Mouse (Mus musculus) liver, embryonic 14.5 days (tissue): ENCODE measurements around the gene Bmp5. TPM values are rescaled to one million over a fixed set of nuclear protein-coding genes. Genes with fewer than 3 reads are reported as not detected.

Source experiments
- ATAC-seq: fragments of 200-750 bp; cut with Nextera tagmentation; 2 replicates; pipeline ENCODE4 v1.8.0; 2017; ENCODE audit warnings: moderate number of reproducible peaks, mild to moderate bottlenecking, moderate library complexity; ENCODE audit not compliant: insufficient read depth
- DNase-seq, 3 experiments: peaks; one replicate each; pipeline ENCODE4 v3.0.0-alpha.2; 2012 to 2013; ENCODE audit warnings: low read depth in 3 of 3, low spot score in 3 of 3
- H3K27ac ChIP-seq: fragments of 300-500 bp; sonication (generic); 2 replicates; pipeline ENCODE4 v1.5.1; 2014; ENCODE audit warnings: moderate library complexity, mild to moderate bottlenecking, control low read depth, inconsistent platforms
- H3K27me3 ChIP-seq: fragments of 300-500 bp; sonication (generic); 2 replicates; pipeline ENCODE4 v1.6.1; 2014; ENCODE audit warnings: mild to moderate bottlenecking, low read length, moderate library complexity; ENCODE audit not compliant: control insufficient read depth, insufficient read depth
- H3K36me3 ChIP-seq: fragments of 300-500 bp; sonication (generic); replicated peaks from 2 replicates; pipeline ENCODE4 v1.6.1; 2014; ENCODE audit warnings: low read depth; ENCODE audit not compliant: control insufficient read depth, insufficient read depth
- H3K4me1 ChIP-seq, 2 experiments: fragments of 200-500 bp in 1 of 2; fragments of 300-500 bp in 1 of 2; sonication (generic) in 1 of 2; replicated peaks; 2 replicates each; pipeline ENCODE4 v1.6.1; 2012 to 2014; ENCODE audit warnings: antibody characterized with exemption in 1 of 2, inconsistent platforms in 1 of 2, low read length in 1 of 2; ENCODE audit not compliant: control insufficient read depth in 2 of 2, insufficient read depth in 2 of 2
- H3K4me2 ChIP-seq: fragments of 300-500 bp; sonication (generic); 2 replicates; pipeline ENCODE4 v1.6.1; 2014; ENCODE audit warnings: low read depth, mild to moderate bottlenecking, control low read depth, moderate library complexity
- H3K4me3 ChIP-seq, 2 experiments: fragments of 200-500 bp in 1 of 2; fragments of 300-500 bp in 1 of 2; sonication (generic) in 1 of 2; 2 replicates each; pipeline ENCODE4 v1.5.1; 2012 to 2014; ENCODE audit warnings: low read depth in 2 of 2, low read length in 2 of 2, mild to moderate bottlenecking in 2 of 2, control low read depth in 1 of 2, inconsistent platforms in 1 of 2, moderate library complexity in 1 of 2; ENCODE audit not compliant: insufficient read depth in 1 of 2
- H3K9ac ChIP-seq: fragments of 300-500 bp; sonication (generic); replicated peaks from 2 replicates; pipeline ENCODE4 v1.6.1; 2014; ENCODE audit warnings: mild to moderate bottlenecking, control low read depth, moderate library complexity
- H3K9me3 ChIP-seq: fragments of 300-500 bp; sonication (generic); 2 replicates; pipeline ENCODE4 v1.6.1; 2016; ENCODE audit warnings: low read length, mixed read lengths; ENCODE audit not compliant: control insufficient read depth
- CTCF ChIP-seq: IDR thresholded peaks from 2 replicates; pipeline ENCODE4 v1.5.1; 2016; ENCODE audit warnings: antibody characterized with exemption, low read depth, control low read depth
- EP300 ChIP-seq: IDR thresholded peaks from 2 replicates; pipeline ENCODE4 v1.6.1; 2016; ENCODE audit warnings: antibody characterized with exemption, low read depth
- WGBS: fragments of 180-500 bp; shearing (Covaris S2); extraction: QIAGEN DNeasy Blood & Tissue Kit; methylation state at CpG from one replicate; pipeline ENCODE4 v1.1.7; 2014; ENCODE audit not compliant: insufficient replicate concordance; 5-methylcytosine and 5-hydroxymethylcytosine counted together
- polyA plus RNA-seq, 2 experiments: library from polyadenylated mRNA; depleted of rRNA in 1 of 2; stranded (reverse) in 1 of 2; unstranded in 1 of 2; fragments of >200 nt; fragmentation: Nextera tagmentation in 1 of 2; extraction: Ambion mirVana in 1 of 2; gene quantifications; 2 replicates each; pipeline versions ENCODE4 v1.2.1 to v1.2.3; 2012 to 2014

Bmp5 gene
- polyA plus RNA-seq, 2 experiments = 1.2 to 1.7 TPM

GRCm38 (mm10) chr9:75766521-75766920 lies 8.6 kb upstream of the Bmp5 start:
- H3K9me3 ChIP-seq = no peaks in the 10 kb centered on the region
- no peak for TF ChIP-seq CTCF
- TF ChIP-seq EP300 = no peak
- no peak overlapping the region for H3K4me2 ChIP-seq
- 67% methylated on average over 5 of the region's 5 CpGs for WGBS
- H3K9ac ChIP-seq = no peak overlapping the region
- no peaks in the 10 kb centered on the region for H3K36me3 ChIP-seq
- no peaks in the 10 kb centered on the region for H3K27me3 ChIP-seq
- no peak overlapping the region for H3K4me3 ChIP-seq
- H3K27ac ChIP-seq = no peak overlapping the region
- DNase-seq (no peak), ATAC-seq (no peak)
- 0 out of 4 replicates have a peak, but pooled peaks cover 0 to 3% of the 10 kb centered on the region in 2 experiments for H3K4me1 ChIP-seq

DNA sequence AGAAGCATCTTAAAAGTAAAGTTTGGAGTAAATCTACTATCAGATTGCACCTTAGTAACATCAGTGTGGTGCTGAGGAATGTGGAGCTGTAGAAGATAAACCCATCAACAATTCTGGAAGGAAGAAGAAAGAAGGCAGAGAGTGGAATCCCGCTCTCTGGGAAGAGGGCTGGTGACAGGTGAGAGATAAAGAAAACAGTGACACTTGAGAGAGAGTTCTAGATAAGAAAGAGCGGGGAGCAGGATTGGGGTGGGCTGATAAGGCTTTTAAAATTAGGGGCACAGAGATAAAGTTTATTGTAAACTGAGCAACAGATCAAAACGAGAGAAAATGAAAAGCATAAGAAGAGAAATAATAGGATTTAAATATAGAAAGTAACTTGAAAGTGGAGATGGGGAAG lies 6.1 kb upstream of the Bmp5 start:
- TF ChIP-seq CTCF (no peak), EP300 (no peak)
- no peak overlapping the region for H3K27ac ChIP-seq
- 7% methylated on average over 3 of the region's 3 CpGs for WGBS
- no peak overlapping the region for H3K4me2 ChIP-seq
- no peaks in the 10 kb centered on the region for H3K9me3 ChIP-seq
- DNase-seq (no peak), ATAC-seq (peak; percentile 53; the same call in 1 of the 2 replicates)
- H3K4me1 ChIP-seq = 0 out of 4 replicates have a peak, but pooled peaks cover 0 to 3% of the 10 kb centered on the region in 2 experiments
- no peak overlapping the region for H3K9ac ChIP-seq
- no peaks in the 10 kb centered on the region for H3K36me3 ChIP-seq
- no peaks in the 10 kb centered on the region for H3K27me3 ChIP-seq
- H3K4me3 ChIP-seq = no peak overlapping the region

DNA sequence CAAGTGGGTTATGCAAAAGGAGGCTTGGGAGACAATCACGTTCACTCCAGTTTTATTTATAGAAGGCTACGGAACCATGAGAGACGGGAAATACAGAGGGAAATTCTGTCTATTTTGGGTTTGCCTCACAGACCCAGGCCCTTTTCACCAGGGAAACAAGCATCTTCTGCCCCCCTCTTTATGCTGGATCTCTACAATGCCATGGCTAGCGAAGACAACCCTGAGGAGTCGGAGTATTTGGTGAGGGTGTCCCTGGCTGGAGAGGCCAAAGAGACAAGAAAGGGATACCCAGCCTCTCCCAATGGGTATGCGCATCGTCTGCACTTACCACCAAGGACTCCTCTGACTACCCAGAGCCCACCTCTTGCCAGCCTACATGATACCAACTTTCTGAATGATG lies 989 bp downstream of the Bmp5 start:
- H3K9me3 ChIP-seq = no peaks in the 10 kb centered on the region
- H3K9ac ChIP-seq = no peak overlapping the region
- ATAC-seq (no peak), DNase-seq (no peak)
- WGBS = 48% methylated on average over 7 of the region's 7 CpGs
- no peak overlapping the region for H3K4me2 ChIP-seq
- H3K36me3 ChIP-seq = no peaks in the 10 kb centered on the region
- H3K27me3 ChIP-seq = no peaks in the 10 kb centered on the region
- H3K4me3 ChIP-seq = peak overlapping the region in 1 of 2 experiments; percentile 42; a peak in 3 of 4 replicates
- no peak for TF ChIP-seq EP300
- no peaks in the 10 kb centered on the region for H3K4me1 ChIP-seq
- H3K27ac ChIP-seq = no peak overlapping the region

GRCm38 (mm10) chr9:75778762-75779346 lies 3.7 kb downstream of the Bmp5 start:
- ATAC-seq (no peak), DNase-seq (no peak)
- Histone ChIP-seq H3K9me3 (no peaks in the 10 kb centered on the region), H3K36me3 (no peaks in the 10 kb centered on the region), H3K27ac (no peak overlapping the region), H3K4me3 (no peak overlapping the region), H3K9ac (no peak overlapping the region), H3K27me3 (no peaks in the 10 kb centered on the region), H3K4me1 (no peaks in the 10 kb centered on the region), H3K4me2 (no peak overlapping the region)
- 55% methylated on average over 9 of the region's 9 CpGs for WGBS
- TF ChIP-seq EP300 (no peak), CTCF (no peak)

GRCm38 (mm10) chr9:75780558-75781276 lies 5.6 kb downstream of the Bmp5 start:
- Histone ChIP-seq H3K4me3 (no peak overlapping the region), H3K36me3 (no peaks in the 10 kb centered on the region), H3K27me3 (no peaks in the 10 kb centered on the region), H3K27ac (no peak overlapping the region), H3K4me1 (no peaks in the 10 kb centered on the region), H3K9ac (no peak overlapping the region), H3K9me3 (no peaks in the 10 kb centered on the region), H3K4me2 (no peak overlapping the region)
- WGBS = 27% methylated on average over 5 of the region's 5 CpGs
- ATAC-seq = no peak
- no peak for DNase-seq
- TF ChIP-seq CTCF (no peak), EP300 (no peak)
